Mouse (Mus musculus) layer of hippocampus, postnatal 36 days (tissue): Measurements from ENCODE around the gene Ppan. TPM values are rescaled to one million over a fixed set of nuclear protein-coding genes. Genes with fewer than 3 reads are reported as not detected.

Experiments
- DNase-seq, 2 experiments: peaks; one replicate each; pipeline ENCODE4 v3.0.0; 2022
- total RNA-seq, 2 experiments: library from RNA; stranded (reverse); gene quantifications; 2 replicates each; pipeline ENCODE4 v1.2.3; 2021

The Ppan gene
- total RNA-seq: 10 to 100 TPM; 19.8 to 24.9 TPM

GRCm38 (mm10) chr9:20887704-20888385 is at the start of gene Ppan:
Gene Ppan, plus strand, starts transcription at chr9:20888175.
- peak; percentile 95 for DNase-seq

- no peak for DNase-seq
Observed at GRCm38 (mm10) chr9:20838931-20839330, 49.0 kb upstream of the Ppan start.

GRCm38 (mm10) chr9:20842211-20842610 is 45.8 kb upstream of the Ppan start:
- DNase-seq: no peak

- DNase-seq: no peak
Observed at GRCm38 (mm10) chr9:20842670-20843069, 45.3 kb upstream of the Ppan start.

GRCm38 (mm10) chr9:20850179-20850578 is 37.8 kb upstream of the Ppan start:
- DNase-seq: no peak

- DNase-seq: no peak
Observed at GRCm38 (mm10) chr9:20857131-20857530, 30.8 kb upstream of the Ppan start.

- no peak for DNase-seq
Observed at GRCm38 (mm10) chr9:20859926-20860325, 28.0 kb upstream of the Ppan start.

GRCm38 (mm10) chr9:20861821-20862220 is 26.2 kb upstream of the Ppan start:
- no peak for DNase-seq

GRCm38 (mm10) chr9:20862225-20862624 is 25.8 kb upstream of the Ppan start:
- no peak for DNase-seq

- DNase-seq: no peak
Observed at GRCm38 (mm10) chr9:20866879-20867278, 21.1 kb upstream of the Ppan start.

- DNase-seq: peak; percentile 76 to 79
Observed at GRCm38 (mm10) chr9:20868448-20869001, 19.4 kb upstream of the Ppan start, which contains the start of gene A230050P20Rik. Gene A230050P20Rik, plus strand, starts transcription at chr9:20868642.

GRCm38 (mm10) chr9:20869246-20869645 is 18.7 kb upstream of the Ppan start:
- no peak for DNase-seq

- no peak for DNase-seq
Observed at GRCm38 (mm10) chr9:20870211-20871173, 17.5 kb upstream of the Ppan start.

- DNase-seq: no peak
Observed at GRCm38 (mm10) chr9:20872991-20873390, 15.0 kb upstream of the Ppan start.

GRCm38 (mm10) chr9:20873521-20873920 is 14.5 kb upstream of the Ppan start:
- DNase-seq: no peak

- no peak for DNase-seq
Observed at GRCm38 (mm10) chr9:20875021-20875790, 12.8 kb upstream of the Ppan start.

GRCm38 (mm10) chr9:20876318-20877117 is 11.5 kb upstream of the Ppan start:
- no peak for DNase-seq

- no peak for DNase-seq
Observed at GRCm38 (mm10) chr9:20877118-20878040, 10.6 kb upstream of the Ppan start.

- peak; percentile 99 to 100 for DNase-seq
Observed at GRCm38 (mm10) chr9:20878041-20878709, 9.8 kb upstream of the Ppan start.

- no peak for DNase-seq
Observed at GRCm38 (mm10) chr9:20878710-20879065, 9.3 kb upstream of the Ppan start.
